Mouse (Mus musculus): ENCODE measurements around the gene Mfsd12. TPM values are rescaled to one million over a fixed set of nuclear protein-coding genes. Genes with fewer than 3 reads are reported as not detected.
A peak's percentile ranks its signal among the peaks of the same experiment; 100 is the strongest.

Gene Mfsd12
- polyA plus RNA-seq, 1 experiment from 2014 or later, result 14.5 TPM

DNA sequence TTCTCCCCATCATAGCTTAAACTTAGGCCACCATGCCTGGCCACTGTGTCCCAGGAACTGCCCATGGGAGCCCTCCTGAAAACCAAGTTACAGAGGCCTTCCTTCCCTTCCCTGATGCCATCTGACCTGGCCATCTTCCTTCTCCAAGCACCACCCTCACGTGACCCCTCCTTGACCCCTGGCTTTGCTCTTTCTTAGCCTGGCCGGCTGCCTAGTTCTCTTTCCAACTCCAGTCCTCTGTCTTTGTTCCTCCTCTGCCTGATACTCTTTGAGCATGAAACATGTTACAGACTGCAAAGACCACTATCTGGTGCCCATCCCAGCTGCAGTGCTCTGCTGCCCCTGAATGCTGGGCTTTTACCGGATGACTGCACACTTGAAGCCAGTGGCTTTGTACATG lies 32.1 kb downstream of the Mfsd12 start:
- Histone ChIP-seq H3K9me3 (no peaks in the 10 kb centered on the region), H3K9ac (0 out of 2 replicates have a peak overlapping the region, but pooled peaks have one; percentile 24), H3K27ac (no peak overlapping the region), H3K36me3 (peaks cover 33% of the 10 kb centered on the region), H3K27me3 (no peaks in the 10 kb centered on the region), H3K4me2 (replicated peaks) (no peak overlapping the region), H3K4me1 (peaks cover 35% of the 10 kb centered on the region), H3K4me3 (no peak overlapping the region)
- WGBS, result 60% methylated on average over 3 of the region's 3 CpGs
- no peak for ATAC-seq (ENCODE audit: insufficient number of reproducible peaks, insufficient read depth, low FRiP score, low TSS enrichment)

DNA sequence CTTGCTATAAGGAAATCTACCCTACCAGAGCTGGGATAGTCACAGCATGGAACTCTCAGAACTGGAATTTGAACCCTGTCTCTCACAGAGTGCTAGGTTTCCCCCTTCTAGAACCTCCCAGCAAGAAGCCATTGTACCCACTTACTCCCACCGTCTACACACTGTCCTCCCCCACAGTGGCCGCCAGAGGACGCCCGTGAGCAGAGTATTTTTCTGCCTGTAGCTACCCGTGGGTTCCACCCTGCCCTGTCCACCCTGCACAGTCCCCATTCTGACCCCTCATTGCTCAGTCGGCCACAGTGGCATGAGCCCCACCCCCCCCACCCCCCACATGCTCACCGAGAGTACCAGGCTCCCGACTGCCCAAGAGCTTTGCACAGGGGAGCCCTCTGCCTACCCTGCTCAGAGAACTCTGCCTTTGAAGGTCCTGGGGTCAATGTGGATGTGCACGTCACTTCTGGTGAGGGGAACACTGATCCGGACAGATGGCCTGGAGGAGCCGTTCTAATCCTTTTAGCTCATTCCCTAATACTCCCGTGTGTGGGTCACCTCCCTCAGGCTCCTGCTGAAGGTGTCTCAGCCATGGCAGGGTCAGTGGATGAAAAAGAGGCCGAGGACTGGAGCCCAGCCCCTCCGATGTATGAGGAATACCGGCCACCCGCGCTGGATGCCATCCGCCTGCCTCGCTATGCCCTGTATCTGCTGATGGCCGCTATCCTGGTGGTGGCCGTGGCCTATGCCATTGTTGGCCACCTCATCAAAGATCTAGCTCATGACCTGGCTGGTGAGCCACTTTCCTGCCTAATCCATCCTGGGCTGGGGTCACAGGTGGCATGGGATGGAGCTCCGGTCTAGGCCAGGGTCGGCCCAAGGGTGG lies 32.7 kb downstream of the Mfsd12 start:
- no peak overlapping the region for H3K4me2 ChIP-seq (replicated peaks)
- no peak overlapping the region for H3K27ac ChIP-seq
- 0 out of 2 replicates have a peak overlapping the region, but pooled peaks have one; percentile 24 for H3K9ac ChIP-seq
- ATAC-seq (ENCODE audit: insufficient number of reproducible peaks, insufficient read depth, low FRiP score, low TSS enrichment), result no peak; the same call in 1 of the 2 replicates
- WGBS, result 62% methylated on average over 23 of the region's 23 CpGs
- no peak overlapping the region for H3K4me3 ChIP-seq
- H3K27me3 ChIP-seq, result no peaks in the 10 kb centered on the region
- H3K4me1 ChIP-seq, result peaks cover 31% of the 10 kb centered on the region
- peaks cover 33% of the 10 kb centered on the region for H3K36me3 ChIP-seq
- no peaks in the 10 kb centered on the region for H3K9me3 ChIP-seq

DNA sequence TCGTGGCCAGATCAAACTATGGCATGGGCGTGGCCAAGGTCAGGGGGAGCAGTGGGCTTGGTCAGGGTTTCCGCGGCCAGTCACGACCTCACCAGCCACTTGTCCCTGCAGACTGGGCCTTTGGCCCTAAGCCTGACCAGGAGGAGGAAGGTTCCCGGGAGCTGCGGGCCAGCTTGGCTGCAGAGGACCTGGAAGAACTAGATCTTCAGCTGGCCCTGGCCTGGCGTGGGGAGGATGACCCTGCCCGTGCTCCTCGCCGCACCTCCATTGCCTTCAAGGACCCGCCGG lies 33.3 kb downstream of the Mfsd12 start:
- Histone ChIP-seq H3K27me3 (no peaks in the 10 kb centered on the region), H3K36me3 (peaks cover 33% of the 10 kb centered on the region), H3K4me1 (peaks cover 26% of the 10 kb centered on the region), H3K27ac (no peak overlapping the region), H3K4me3 (no peak overlapping the region), H3K9ac (no peak overlapping the region), H3K4me2 (replicated peaks) (no peak overlapping the region), H3K9me3 (no peaks in the 10 kb centered on the region)
- 91% methylated on average over 13 of the region's 13 CpGs for WGBS
- no peak for ATAC-seq (ENCODE audit: insufficient number of reproducible peaks, insufficient read depth, low FRiP score, low TSS enrichment)

- Histone ChIP-seq H3K4me3 (no peak overlapping the region), H3K27ac (no peak overlapping the region), H3K27me3 (no peaks in the 10 kb centered on the region), H3K4me2 (replicated peaks) (no peak overlapping the region), H3K9ac (no peak overlapping the region), H3K4me1 (peaks cover 20% of the 10 kb centered on the region), H3K36me3 (peaks cover 17% of the 10 kb centered on the region), H3K9me3 (no peaks in the 10 kb centered on the region)
- ATAC-seq (ENCODE audit: insufficient number of reproducible peaks, insufficient read depth, low FRiP score, low TSS enrichment), result no peak
- WGBS, result 85% methylated on average over 6 of the region's 6 CpGs
Observed at GRCm38 (mm10) chr10:81392270-81392669, 35.0 kb downstream of the Mfsd12 start.

DNA sequence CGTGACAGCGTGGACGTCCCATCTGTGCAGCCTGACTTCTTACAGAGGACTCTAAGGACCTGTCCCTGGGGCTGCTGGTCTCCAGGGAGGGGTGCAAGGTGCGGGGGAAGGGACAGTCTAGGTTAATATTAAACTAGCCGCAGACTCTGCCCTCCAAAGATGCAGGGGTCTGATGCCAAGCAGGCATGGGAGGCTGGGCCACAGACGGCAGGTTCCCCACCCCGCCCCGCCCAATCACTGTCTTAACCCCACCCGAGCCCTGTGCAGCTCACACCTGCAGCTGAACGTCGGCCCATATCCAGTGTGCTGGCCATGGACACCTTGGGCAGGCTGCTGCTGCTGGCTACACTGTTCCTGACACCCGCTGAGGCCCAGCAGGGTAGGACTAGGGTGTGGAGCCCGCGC lies 35.5 kb downstream of the Mfsd12 start, which contains the start of gene Smim24:
Smim24 (plus strand) TSS at position 271 of the 405 bp plus-strand sequence.
- no peak for ATAC-seq (ENCODE audit: insufficient number of reproducible peaks, insufficient read depth, low FRiP score, low TSS enrichment)
- peak within 1 kb of the TSS; percentile 24 for H3K4me3 ChIP-seq
- H3K4me2 ChIP-seq (replicated peaks), result peak within 1 kb of the TSS; percentile 50
- H3K27ac ChIP-seq, result peak within 1 kb of the TSS; percentile 66
- peaks cover 20% of the 10 kb centered on the region for H3K4me1 ChIP-seq
- peak within 1 kb of the TSS; percentile 48 for H3K9ac ChIP-seq
- H3K9me3 ChIP-seq, result no peaks in the 10 kb centered on the region
- H3K27me3 ChIP-seq, result no peaks in the 10 kb centered on the region
- H3K36me3 ChIP-seq, result peaks cover 12% of the 10 kb centered on the region
- 63% methylated on average over 14 of the region's 14 CpGs for WGBS

- H3K27ac ChIP-seq, result peak overlapping the region; percentile 66
- H3K27me3 ChIP-seq, result no peaks in the 10 kb centered on the region
- peak overlapping the region; percentile 24 for H3K4me3 ChIP-seq
- H3K4me2 ChIP-seq (replicated peaks), result peak overlapping the region; percentile 50
- H3K4me1 ChIP-seq, result peaks cover 20% of the 10 kb centered on the region
- H3K9me3 ChIP-seq, result no peaks in the 10 kb centered on the region
- H3K9ac ChIP-seq, result peak overlapping the region; percentile 48
- WGBS, result 5% methylated on average over 19 of the region's 19 CpGs
- ATAC-seq (ENCODE audit: insufficient number of reproducible peaks, insufficient read depth, low FRiP score, low TSS enrichment), result no peak
- peaks cover 4% of the 10 kb centered on the region; the same call in 1 of the 2 replicates for H3K36me3 ChIP-seq
Observed at GRCm38 (mm10) chr10:81393456-81394063, 36.3 kb downstream of the Mfsd12 start.

DNA sequence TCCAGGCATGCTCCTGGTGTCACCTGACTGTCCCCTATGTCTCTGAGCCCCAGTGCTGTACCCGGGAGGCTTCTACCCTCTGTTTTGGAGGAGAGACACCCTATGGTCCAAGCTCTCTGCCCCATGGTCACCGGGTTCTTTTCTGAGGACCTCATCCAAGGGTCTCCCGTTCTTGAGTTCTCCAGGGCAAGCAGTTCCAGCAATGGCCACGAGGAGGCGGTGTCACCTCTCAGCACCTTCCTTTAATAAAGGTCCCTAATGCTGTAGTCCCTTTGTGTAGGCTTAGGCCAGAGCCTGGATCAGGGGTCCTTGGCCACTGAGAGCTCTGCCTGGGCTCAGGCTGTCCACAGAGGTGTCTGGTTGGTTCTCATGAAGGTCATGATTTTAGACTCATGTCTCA lies 37.8 kb downstream of the Mfsd12 start:
- Histone ChIP-seq H3K4me2 (replicated peaks) (no peak overlapping the region), H3K9ac (no peak overlapping the region), H3K4me3 (no peak overlapping the region), H3K9me3 (no peaks in the 10 kb centered on the region), H3K4me1 (peaks cover 13% of the 10 kb centered on the region), H3K36me3 (peaks cover 11% of the 10 kb centered on the region), H3K27me3 (no peaks in the 10 kb centered on the region), H3K27ac (no peak overlapping the region)
- ATAC-seq (ENCODE audit: insufficient number of reproducible peaks, insufficient read depth, low FRiP score, low TSS enrichment), result no peak
- 19% methylated on average over 5 of the region's 5 CpGs for WGBS

DNA sequence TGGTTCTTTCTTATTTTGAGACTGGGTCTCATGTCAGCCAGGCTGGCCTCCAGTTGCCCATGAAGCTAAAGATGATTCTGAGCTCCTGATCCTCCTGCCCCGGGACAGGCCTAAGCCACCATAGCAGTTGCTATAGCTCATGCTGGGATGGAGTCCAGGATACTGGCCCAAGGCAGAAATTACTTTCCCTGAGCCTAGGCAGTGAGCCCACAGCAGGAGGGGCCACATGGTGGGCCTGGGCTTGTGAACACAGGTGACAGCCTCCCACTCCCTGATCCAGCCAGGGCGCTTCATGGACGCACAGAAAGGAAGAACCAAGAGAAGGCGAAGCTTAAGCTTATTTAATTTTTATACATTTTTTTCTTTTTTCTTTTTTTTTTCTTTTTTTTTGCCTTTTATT lies 38.6 kb downstream of the Mfsd12 start:
- no peaks in the 10 kb centered on the region for H3K9me3 ChIP-seq
- no peak overlapping the region for H3K9ac ChIP-seq
- H3K36me3 ChIP-seq, result peaks cover 16% of the 10 kb centered on the region
- no peak overlapping the region for H3K4me2 ChIP-seq (replicated peaks)
- WGBS, result 90% methylated on average over 4 of the region's 4 CpGs
- H3K27ac ChIP-seq, result no peak overlapping the region
- ATAC-seq (ENCODE audit: insufficient number of reproducible peaks, insufficient read depth, low FRiP score, low TSS enrichment), result no peak
- peaks cover 2% of the 10 kb centered on the region; the same call in 1 of the 2 replicates for H3K27me3 ChIP-seq
- peaks cover 17% of the 10 kb centered on the region for H3K4me1 ChIP-seq
- H3K4me3 ChIP-seq, result no peak overlapping the region

- H3K4me3 ChIP-seq, result no peak overlapping the region
- H3K27ac ChIP-seq, result 0 out of 2 replicates have a peak overlapping the region, but pooled peaks have one; percentile 30
- H3K9ac ChIP-seq, result no peak overlapping the region
Observed at GRCm38 (mm10) chr10:81396749-81397148, 39.5 kb downstream of the Mfsd12 start.

GRCm38 (mm10) chr10:81399296-81399695 lies 42.0 kb downstream of the Mfsd12 start:
- WGBS, result 66% methylated on average over 5 of the region's 5 CpGs
- peaks cover 20% of the 10 kb centered on the region for H3K36me3 ChIP-seq
- no peak for ATAC-seq (ENCODE audit: insufficient number of reproducible peaks, insufficient read depth, low FRiP score, low TSS enrichment)
- H3K9me3 ChIP-seq, result no peaks in the 10 kb centered on the region
- 0 out of 2 replicates have a peak overlapping the region, but pooled peaks have one; percentile 23 for H3K27ac ChIP-seq
- H3K27me3 ChIP-seq, result peaks cover 2% of the 10 kb centered on the region; the same call in 1 of the 2 replicates
- H3K9ac ChIP-seq, result no peak overlapping the region
- H3K4me1 ChIP-seq, result peaks cover 34% of the 10 kb centered on the region
- no peak overlapping the region for H3K4me3 ChIP-seq
- no peak overlapping the region for H3K4me2 ChIP-seq (replicated peaks)

More at GRCm38 (mm10) chr10:81396749-81397148, 39.5 kb downstream of the Mfsd12 start:
- Histone ChIP-seq H3K36me3 (peaks cover 16% of the 10 kb centered on the region), H3K27me3 (peaks cover 2% of the 10 kb centered on the region; the same call in 1 of the 2 replicates), H3K9me3 (no peaks in the 10 kb centered on the region), H3K4me2 (replicated peaks) (no peak overlapping the region), H3K4me1 (peaks cover 26% of the 10 kb centered on the region)
- ATAC-seq (ENCODE audit: insufficient number of reproducible peaks, insufficient read depth, low FRiP score, low TSS enrichment), result no peak
- 70% methylated on average over 5 of the region's 5 CpGs for WGBS

- no peak overlapping the region; the same call in 1 of the 2 replicates for H3K4me2 ChIP-seq (replicated peaks)
- H3K4me3 ChIP-seq, result no peak overlapping the region
- peaks cover 40% of the 10 kb centered on the region for H3K4me1 ChIP-seq
- no peaks in the 10 kb centered on the region for H3K9me3 ChIP-seq
- WGBS, result 81% methylated on average over 18 of the region's 18 CpGs
- H3K27ac ChIP-seq, result no peak overlapping the region
- H3K27me3 ChIP-seq, result peaks cover 6% of the 10 kb centered on the region
- H3K9ac ChIP-seq, result peak overlapping the region; percentile 24; the same call in 1 of the 2 replicates
- ATAC-seq (ENCODE audit: insufficient number of reproducible peaks, insufficient read depth, low FRiP score, low TSS enrichment), result no peak
- H3K36me3 ChIP-seq, result peaks cover 24% of the 10 kb centered on the region
Observed at GRCm38 (mm10) chr10:81399798-81400308, 42.6 kb downstream of the Mfsd12 start.

Measured in embryonic facial prominence, embryonic 12.5 days (tissue).